Mouse (Mus musculus): ENCODE measurements around the gene Gap43.
A peak's percentile ranks its signal among the peaks of the same experiment; 100 is the strongest.
"Not testable (repeated sequence)": the region's sequence is repeated elsewhere in the genome, so short reads cannot be mapped to it uniquely, and the experiment has no call there.

Gap43 gene

GRCm38 (mm10) chr16:42340021-42340768, at the start of gene Gap43:
Gap43 (minus strand) TSS chr16:42340651.
- peak; percentile 14 for DNase-seq (ENCODE audit: low read depth, low spot score)

DNA sequence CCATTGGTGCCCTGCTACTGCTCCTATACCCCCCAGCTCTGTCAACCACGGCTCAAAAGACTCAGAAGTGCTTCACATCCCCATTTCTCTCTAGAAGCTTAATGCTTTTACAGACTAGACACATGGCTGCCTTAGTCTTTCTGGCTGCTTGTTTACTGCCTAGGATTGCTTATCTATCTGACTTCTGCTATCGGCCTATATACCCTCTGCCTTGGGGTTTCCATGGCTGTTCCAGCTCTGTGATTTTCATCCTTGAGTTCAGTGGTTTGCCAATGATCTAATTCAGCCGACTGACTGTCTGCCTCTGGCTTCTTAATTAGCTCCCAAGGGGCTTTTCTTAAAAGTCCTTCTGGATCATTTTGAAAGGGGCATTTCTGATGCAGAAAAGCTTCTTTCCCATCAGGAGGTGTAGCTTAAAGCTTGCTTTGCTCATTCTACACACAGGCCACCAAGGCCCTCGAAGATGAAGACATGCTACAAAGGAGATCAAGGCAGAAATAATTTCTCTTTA, 40.9 kb upstream of the Gap43 start:
- no peak for DNase-seq (ENCODE audit: low read depth, low spot score)

DNA sequence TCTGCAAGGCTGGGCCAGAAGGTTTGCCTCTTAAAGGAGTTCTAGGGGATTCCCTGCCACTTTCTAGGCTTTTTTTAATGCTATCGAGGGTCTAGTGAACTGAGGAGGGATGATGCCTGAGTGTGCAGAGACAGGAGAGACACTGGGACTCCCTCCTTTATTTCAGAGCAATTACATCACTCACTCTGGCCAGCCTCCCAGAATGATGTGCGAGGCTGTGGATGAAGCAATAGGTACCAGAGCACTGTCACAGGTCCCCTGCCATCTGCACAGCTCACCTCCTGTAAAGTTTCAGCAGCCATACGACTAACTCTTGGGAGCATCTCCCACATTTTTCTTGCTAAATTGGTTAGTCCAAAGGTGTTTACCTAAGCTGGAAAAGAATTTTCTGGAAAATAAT, 40.2 kb upstream of the Gap43 start:
- peak; percentile 84 for DNase-seq (ENCODE audit: low read depth, low spot score)

GRCm38 (mm10) chr16:42370148-42370547, 29.7 kb upstream of the Gap43 start:
- DNase-seq (ENCODE audit: low read depth, low spot score): no peak

- no peak for DNase-seq (ENCODE audit: low read depth, low spot score)
Observed at GRCm38 (mm10) chr16:42369346-42369745, 28.9 kb upstream of the Gap43 start.

DNA sequence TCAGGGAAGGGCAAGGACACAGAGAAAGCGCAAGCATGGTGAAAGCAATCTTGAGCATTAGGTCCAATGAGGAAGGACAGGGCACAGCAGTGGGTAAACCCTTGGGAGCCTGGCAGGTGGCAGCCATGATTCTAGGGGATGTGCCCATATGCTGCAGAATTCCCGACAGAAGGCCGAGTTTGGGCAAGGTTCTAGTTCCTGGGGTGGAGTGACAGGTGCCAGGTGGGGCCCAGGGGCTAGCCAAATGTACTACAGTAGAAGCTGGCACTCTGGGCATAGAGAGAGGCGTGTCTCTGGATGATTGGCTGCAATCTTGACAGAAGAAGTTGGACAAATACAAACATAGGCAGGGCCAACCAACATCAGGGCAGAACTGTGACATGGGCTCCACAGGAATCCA, 19.6 kb upstream of the Gap43 start:
- no peak for DNase-seq (ENCODE audit: low read depth, low spot score)

DNA sequence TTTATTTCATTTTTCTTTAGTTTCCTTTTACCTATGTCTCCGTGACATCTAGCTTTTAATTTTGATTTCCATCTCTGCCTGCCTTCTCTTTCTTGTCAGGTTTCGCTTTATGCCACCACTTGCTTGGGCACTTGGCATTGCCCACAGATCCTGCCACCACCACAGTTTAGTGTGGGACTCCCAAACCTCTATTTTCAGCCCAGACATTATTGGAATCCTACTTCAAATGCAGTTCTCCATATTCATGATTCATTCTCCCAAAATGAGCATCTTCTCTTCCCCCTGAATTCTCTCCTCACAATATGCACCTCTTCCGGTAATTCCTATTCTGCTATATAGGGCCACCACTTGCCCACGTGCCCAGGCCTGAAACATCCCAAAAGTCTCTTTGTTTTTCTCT, 17.6 kb upstream of the Gap43 start:
- DNase-seq (ENCODE audit: low read depth, low spot score): no peak

GRCm38 (mm10) chr16:42350076-42350475, 9.6 kb upstream of the Gap43 start:
- DNase-seq (ENCODE audit: low read depth, low spot score): no peak

GRCm38 (mm10) chr16:42340865-42341264, 414 bp upstream of the Gap43 start:
- DNase-seq (ENCODE audit: low read depth, low spot score): not testable (repeated sequence)

- DNase-seq (ENCODE audit: low read depth, low spot score): no peak
Observed at GRCm38 (mm10) chr16:42339512-42339911, 939 bp downstream of the Gap43 start.

GRCm38 (mm10) chr16:42338987-42339386, 1.5 kb downstream of the Gap43 start:
- no peak for DNase-seq (ENCODE audit: low read depth, low spot score)

DNA sequence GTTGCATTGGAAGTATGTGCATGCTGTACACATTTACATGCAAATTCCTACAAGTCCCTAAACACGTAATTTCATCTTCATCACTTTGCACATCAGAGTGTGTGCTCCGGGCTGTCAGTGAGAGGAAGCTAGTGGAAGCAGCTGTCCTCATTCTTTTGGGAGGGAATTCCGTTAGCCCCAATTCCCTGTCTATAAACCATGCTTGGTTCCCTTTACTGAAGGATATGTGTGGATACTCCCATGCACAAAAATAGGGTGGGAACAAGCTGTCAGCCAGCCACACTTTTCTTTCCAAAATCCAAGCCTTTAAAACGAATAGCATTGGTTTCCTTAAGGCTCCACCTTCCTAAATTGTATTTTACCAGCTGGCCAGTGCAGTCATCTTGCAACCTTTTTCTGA, 2.1 kb downstream of the Gap43 start:
- DNase-seq (ENCODE audit: low read depth, low spot score): no peak

DNA sequence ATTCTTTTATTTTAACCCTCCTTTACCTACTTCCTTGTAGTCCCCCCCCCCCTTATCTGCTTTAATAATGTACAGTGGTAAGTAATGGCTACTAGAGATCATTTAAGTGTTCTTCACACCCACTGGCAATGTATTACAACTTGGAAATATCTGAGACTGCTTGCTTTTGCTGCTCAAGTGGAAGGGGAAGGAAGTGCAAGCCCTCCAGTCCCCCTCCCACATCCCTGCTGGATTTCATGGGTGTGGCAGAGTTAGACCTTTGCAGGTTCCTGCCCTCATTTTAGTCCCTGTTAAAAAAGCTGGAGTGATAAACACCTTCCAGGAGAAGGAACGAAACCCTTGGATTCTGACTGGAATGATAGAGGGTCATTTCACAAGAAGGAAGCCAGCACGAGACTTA, 2.8 kb downstream of the Gap43 start:
- DNase-seq (ENCODE audit: low read depth, low spot score): no peak

DNA sequence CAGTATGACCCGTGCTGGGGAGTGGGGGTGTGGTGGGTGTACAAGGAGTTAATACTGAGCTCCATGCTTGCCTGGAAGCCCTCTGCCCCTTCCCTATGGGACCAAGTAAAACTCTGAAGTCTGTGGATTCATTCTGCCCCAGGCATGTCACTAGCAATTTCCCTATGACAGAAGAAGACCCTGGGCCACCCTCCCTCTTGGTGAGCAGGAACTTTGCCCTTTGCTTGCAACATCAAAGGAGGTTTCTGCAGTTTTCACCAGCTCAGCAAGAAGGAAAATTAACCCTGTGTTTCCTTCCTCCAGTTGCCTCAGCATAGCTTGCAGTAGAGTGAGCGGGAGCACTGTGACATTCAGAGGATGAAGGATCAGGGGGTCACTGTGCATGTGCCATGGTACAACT, 3.8 kb downstream of the Gap43 start:
- DNase-seq (ENCODE audit: low read depth, low spot score): no peak

DNA sequence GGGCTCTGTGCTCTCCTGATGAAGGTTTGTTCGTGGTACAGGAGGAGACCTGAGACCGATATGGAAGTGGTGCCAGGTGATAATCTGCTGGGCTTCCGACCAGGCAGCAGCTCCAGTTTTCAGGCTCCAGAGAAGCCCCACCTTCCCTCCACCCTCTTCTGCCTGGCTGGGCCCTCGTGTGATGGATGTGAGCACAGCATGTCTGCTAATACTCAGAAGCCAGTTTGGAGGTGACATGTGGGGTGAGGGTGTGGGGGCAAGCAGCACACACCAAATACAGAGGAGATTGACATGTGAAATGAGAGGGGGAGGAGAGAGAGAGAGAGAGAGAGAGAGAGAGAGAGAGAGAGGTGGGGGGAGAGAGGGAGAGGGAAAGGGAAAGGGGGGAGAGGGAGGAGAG, 8.1 kb downstream of the Gap43 start:
- DNase-seq (ENCODE audit: low read depth, low spot score): no peak

- DNase-seq (ENCODE audit: low read depth, low spot score): no peak
Observed at GRCm38 (mm10) chr16:42326191-42326590, 14.3 kb downstream of the Gap43 start.

DNA sequence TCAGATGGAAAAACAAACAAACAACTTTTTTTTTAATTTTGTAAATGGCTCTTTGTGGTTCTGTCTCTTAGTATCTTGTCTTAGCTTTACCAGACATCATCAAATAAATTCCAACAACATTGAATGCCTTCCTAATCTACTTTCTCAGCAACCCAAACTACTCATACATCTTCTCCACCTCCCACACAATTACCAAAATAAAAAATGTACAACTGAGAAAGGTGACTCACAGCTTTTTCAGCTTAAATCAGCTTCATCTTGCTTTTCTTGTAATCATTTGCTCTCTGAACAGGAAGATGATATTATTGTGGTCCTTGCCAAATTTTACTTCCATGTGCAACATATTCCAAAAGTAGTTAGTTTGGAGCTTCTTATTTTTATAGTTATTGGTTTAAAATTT, 14.9 kb downstream of the Gap43 start:
- peak; percentile 10 for DNase-seq (ENCODE audit: low read depth, low spot score)

DNA sequence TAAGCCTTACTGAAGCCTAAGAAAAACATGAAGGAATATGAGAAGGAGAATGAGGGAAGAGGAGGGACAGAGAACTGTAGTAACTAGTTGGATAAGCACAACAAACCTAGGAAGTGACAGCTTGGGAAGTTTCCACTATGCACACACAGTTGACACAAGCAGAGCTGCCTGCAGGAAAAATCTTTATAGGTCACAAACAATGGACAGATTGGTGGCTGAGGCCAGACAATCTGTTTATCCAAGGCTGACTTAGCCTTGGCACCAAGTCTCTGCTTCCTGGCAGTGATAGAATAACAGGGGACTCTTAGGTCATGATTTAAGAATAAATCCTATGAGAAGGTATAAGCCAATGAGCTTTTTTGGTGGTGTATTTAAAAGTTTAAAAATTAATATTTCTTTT, 20.6 kb downstream of the Gap43 start:
- no peak for DNase-seq (ENCODE audit: low read depth, low spot score)

- DNase-seq (ENCODE audit: low read depth, low spot score): no peak
Observed at GRCm38 (mm10) chr16:42319365-42319764, 21.1 kb downstream of the Gap43 start.

- DNase-seq (ENCODE audit: low read depth, low spot score): no peak
Observed at GRCm38 (mm10) chr16:42312125-42312524, 28.3 kb downstream of the Gap43 start.

GRCm38 (mm10) chr16:42308761-42309160, 31.7 kb downstream of the Gap43 start:
- DNase-seq (ENCODE audit: low read depth, low spot score): no peak

DNA sequence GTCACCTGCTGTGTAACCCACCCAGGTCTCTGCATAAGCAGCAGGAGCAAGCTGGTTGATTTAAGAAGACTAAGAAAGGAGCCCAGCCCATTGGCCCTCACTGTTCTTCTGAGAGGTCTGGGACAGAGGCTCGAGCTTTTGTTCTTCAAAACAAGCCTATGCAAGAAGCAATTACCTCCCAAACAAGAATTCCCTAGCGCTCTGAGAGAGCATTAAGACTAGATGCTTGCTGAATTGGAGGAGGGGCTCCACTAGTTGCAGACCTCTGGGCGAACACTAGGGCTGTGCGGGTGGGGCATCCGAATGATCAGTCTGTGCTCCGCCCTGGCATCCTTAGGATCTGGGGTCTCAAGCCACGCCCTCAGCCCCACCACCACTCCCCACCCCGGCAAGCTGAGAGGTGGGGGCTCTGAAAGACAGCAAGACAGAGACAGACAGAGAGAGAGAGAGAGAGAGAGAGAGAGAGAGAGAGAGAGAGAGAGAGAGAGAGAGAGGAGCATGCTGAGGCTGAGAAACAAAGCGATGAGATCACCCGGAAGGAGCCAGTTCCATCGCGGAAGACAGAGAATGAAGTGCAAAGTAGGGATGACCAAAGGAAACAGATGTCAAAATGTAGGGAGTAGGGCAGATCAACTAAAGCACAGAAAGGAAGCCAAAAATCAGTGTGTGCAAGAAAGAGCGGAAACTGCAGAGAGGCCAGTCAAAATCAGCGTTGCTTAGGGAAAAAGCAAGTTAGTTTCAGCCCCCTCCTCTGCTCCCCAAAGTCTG, 34.3 kb downstream of the Gap43 start:
- no peak for DNase-seq (ENCODE audit: low read depth, low spot score)

DNA sequence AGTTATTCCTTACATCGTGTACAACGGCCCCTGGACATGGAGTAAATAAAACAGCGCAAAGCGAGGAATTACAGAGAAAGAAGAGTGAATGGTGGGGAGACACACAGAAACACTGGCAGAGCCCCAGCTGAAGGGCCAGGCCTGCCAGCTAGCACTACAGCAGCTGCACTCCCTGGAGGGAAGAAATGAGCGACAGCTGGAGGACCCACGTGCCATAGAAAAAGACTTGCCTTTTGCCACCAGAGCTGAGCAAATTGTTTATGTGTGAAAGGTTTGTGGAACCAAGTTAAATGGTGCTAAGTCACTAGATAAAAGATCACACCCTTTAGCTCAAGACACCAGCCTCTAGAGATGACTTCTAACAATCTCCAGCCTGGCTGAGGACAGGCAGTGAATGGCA, 37.0 kb downstream of the Gap43 start:
- DNase-seq (ENCODE audit: low read depth, low spot score): no peak
